9 mouse cellular contexts compared by ENCODE assay signal in the genomic region with DNA sequence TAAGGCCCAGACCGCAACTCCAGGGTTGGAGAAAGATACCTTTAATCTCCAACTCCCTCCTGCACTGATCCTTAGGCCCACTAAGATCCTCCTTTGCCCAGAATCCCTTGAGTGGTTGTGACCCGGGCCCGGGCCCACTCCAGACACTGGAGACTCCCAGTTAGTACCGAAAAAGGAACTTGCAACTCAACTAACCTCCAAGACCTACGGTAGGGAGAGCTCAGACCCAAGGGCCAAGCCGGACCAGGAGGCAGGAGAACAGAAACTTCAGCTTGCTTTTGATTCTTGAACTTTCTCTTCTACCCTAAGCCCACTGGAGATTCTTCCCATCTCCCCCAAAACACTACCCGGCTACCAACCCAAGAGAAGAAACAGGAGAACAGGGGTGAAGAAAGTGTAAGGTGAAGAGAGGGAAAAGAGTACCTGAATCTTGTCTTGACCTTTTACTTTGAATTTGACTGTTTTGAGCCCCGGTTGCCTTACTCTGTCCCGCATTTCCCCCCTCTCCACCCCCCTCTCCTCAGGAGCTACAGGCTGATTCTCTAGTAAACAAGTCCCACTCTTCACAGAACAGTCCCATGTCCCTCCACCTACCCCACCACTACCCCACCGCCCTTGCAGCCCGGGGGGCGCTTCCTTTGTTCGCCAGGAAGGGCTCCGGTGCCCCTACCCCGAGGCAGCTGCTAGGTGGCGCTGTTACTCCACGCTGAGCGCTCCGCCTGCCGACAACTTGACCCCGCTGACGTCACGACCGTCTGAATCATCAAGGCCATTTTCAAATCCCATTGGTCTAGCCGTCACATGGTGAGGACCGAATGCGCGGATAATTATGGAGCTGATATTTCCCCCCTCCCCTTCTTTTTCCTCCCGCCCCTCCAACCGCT. TPM values are rescaled to one million over a fixed set of nuclear protein-coding genes. Genes with fewer than 3 reads are reported as not detected.
DNase-seq lines count a peak whose midpoint lies in the region; ATAC-seq and TF ChIP-seq lines count a peak whose summit lies in the region.
"Had no signal": no experiment of that assay in that cellular context is flagged by ENCODE, and none has a peak within 500 bp of the region (broad histone marks: within the 10 kb centered on the region; RNA-seq: fewer than 3 reads in every experiment).

No protein-coding gene starts in this region.

- no peak overlapping the region; the same call in 1 of the 2 replicates for H3K27ac ChIP-seq in embryonic fibroblast, embryonic 13.5 days (ENCODE audit: insufficient read depth, low read length)
- H3K27ac ChIP-seq in hindbrain, embryonic 10.5 days: no peak overlapping the region
- peak overlapping the region; percentile 86 for H3K27ac ChIP-seq in limb, embryonic 12.5 days
- no peak overlapping the region for H3K27ac ChIP-seq in midbrain, embryonic 15.5 days
- H3K27ac ChIP-seq in stomach, embryonic 16.5 days (ENCODE audit: low read length): no peak overlapping the region

- H3K27me3 ChIP-seq in hindbrain, embryonic 10.5 days (ENCODE audit: insufficient read depth, poor library complexity, severe bottlenecking): peaks cover 100% of the 10 kb centered on the region
- H3K27me3 ChIP-seq in limb, embryonic 12.5 days: peaks cover 89% of the 10 kb centered on the region
- peaks cover 96% of the 10 kb centered on the region for H3K27me3 ChIP-seq in midbrain, embryonic 15.5 days (replicated peaks)
- peaks cover 93% of the 10 kb centered on the region for H3K27me3 ChIP-seq in stomach, embryonic 16.5 days (ENCODE audit: control insufficient read depth, insufficient read depth, low read length)

- peak overlapping the region; percentile 61 for H3K4me2 ChIP-seq in limb, embryonic 12.5 days
- H3K4me2 ChIP-seq in midbrain, embryonic 15.5 days: peak overlapping the region; percentile 23
- H3K4me2 ChIP-seq in stomach, embryonic 16.5 days (ENCODE audit: low read depth, low read length): peak overlapping the region; percentile 33; the same call in 1 of the 2 replicates

- no peaks in the 10 kb centered on the region for H3K36me3 ChIP-seq in hindbrain, embryonic 10.5 days
- no peaks in the 10 kb centered on the region for H3K36me3 ChIP-seq in limb, embryonic 12.5 days
- no peaks in the 10 kb centered on the region for H3K36me3 ChIP-seq in midbrain, embryonic 15.5 days (replicated peaks)
- no peaks in the 10 kb centered on the region for H3K36me3 ChIP-seq in stomach, embryonic 16.5 days (ENCODE audit: control insufficient read depth, insufficient read depth, low read length)

- DNase-seq in B cell, adult 2 months: peak; percentile 87 to 88
- peak; percentile 93 for DNase-seq in R1 (ENCODE audit: low read depth, low spot score)
- DNase-seq in hindbrain, embryonic 10.5 days (ENCODE audit: low spot score): peak; percentile 86

- no peaks in the 10 kb centered on the region for H3K9me3 ChIP-seq in hindbrain, embryonic 10.5 days
- H3K9me3 ChIP-seq in limb, embryonic 12.5 days: no peaks in the 10 kb centered on the region
- H3K9me3 ChIP-seq in midbrain, embryonic 15.5 days: no peaks in the 10 kb centered on the region
- no peaks in the 10 kb centered on the region for H3K9me3 ChIP-seq in stomach, embryonic 16.5 days (replicated peaks; ENCODE audit: control insufficient read depth, low read length)

- no peak for TF ChIP-seq POLR2A in embryonic fibroblast, embryonic 13.5 days (IDR thresholded peaks at IDR 0.05; ENCODE audit: low read depth, low read length)

- H3K4me1 ChIP-seq in embryonic fibroblast, embryonic 13.5 days (ENCODE audit: control insufficient read depth, insufficient read depth, low read length): no peaks in the 10 kb centered on the region
- H3K4me1 ChIP-seq in hindbrain, embryonic 10.5 days (replicated peaks): no peaks in the 10 kb centered on the region; the same call in 1 of the 2 replicates
- peaks cover 36% of the 10 kb centered on the region for H3K4me1 ChIP-seq in limb, embryonic 12.5 days (replicated peaks)
- H3K4me1 ChIP-seq in midbrain, embryonic 15.5 days: peaks cover 5% of the 10 kb centered on the region; the same call in 1 of the 2 replicates
- no peaks in the 10 kb centered on the region for H3K4me1 ChIP-seq in stomach, embryonic 16.5 days (ENCODE audit: control insufficient read depth, insufficient read depth, low read length)

- peak; percentile 81 for ATAC-seq in limb, embryonic 12.5 days (ENCODE audit: insufficient number of reproducible peaks, insufficient read depth, low FRiP score, low TSS enrichment, low read depth)
- no peak for ATAC-seq in midbrain, embryonic 15.5 days (replicated peaks)
- ATAC-seq in stomach, embryonic 16.5 days (ENCODE audit: insufficient read depth, low FRiP score): peak; percentile 50; the same call in 1 of the 2 replicates
- no peak for ATAC-seq in cerebellum, adult (ENCODE audit: insufficient number of reproducible peaks, low FRiP score, low TSS enrichment)

- peak overlapping the region; percentile 35 for H3K4me3 ChIP-seq in embryonic fibroblast, embryonic 13.5 days (ENCODE audit: insufficient read depth, low read length)
- peak overlapping the region; percentile 31 for H3K4me3 ChIP-seq in hindbrain, embryonic 10.5 days
- peak overlapping the region; percentile 42 for H3K4me3 ChIP-seq in limb, embryonic 12.5 days (replicated peaks)
- H3K4me3 ChIP-seq in midbrain, embryonic 15.5 days: no peak overlapping the region; the same call in 1 of the 2 replicates
- H3K4me3 ChIP-seq in stomach, embryonic 16.5 days (replicated peaks; ENCODE audit: low read length): peak overlapping the region; percentile 4; the same call in 1 of the 2 replicates

- H3K9ac ChIP-seq in limb, embryonic 12.5 days (replicated peaks): peak overlapping the region; percentile 72
- no peak overlapping the region for H3K9ac ChIP-seq in midbrain, embryonic 15.5 days
- H3K9ac ChIP-seq in stomach, embryonic 16.5 days (ENCODE audit: low read length): no peak overlapping the region

- TF ChIP-seq CTCF in embryonic fibroblast, embryonic 13.5 days (IDR thresholded peaks at IDR 0.05; ENCODE audit: borderline replicate concordance, insufficient read depth, low read length): peak; percentile 89

- WGBS in hindbrain, embryonic 10.5 days: 3% methylated on average over 30 of the region's 30 CpGs
- WGBS in limb, embryonic 12.5 days: 2% methylated on average over 30 of the region's 30 CpGs
- 3% methylated on average over 30 of the region's 30 CpGs for WGBS in midbrain, embryonic 15.5 days
- 4% methylated on average over 29 of the region's 30 CpGs for WGBS in stomach, embryonic 16.5 days

RNA-seq across cellular contexts. Expression of a gene that starts 0.5 kb away (rescaled TPM):
- polyA plus RNA-seq in embryonic fibroblast, embryonic 13.5 days (2011; ENCODE audit: insufficient read length, low read depth, missing spikeins): 7.3 and 16.6 TPM in 2 replicates
- polyA plus RNA-seq in hindbrain, embryonic 10.5 days (2016; fragmentation: Nextera tagmentation; extraction: Ambion mirVana): not detected in 2 replicates
- polyA plus RNA-seq in limb, embryonic 12.5 days (2016; fragmentation: Nextera tagmentation; extraction: Ambion mirVana): 20.7 and 21.2 TPM in 2 replicates
- polyA plus RNA-seq in midbrain, embryonic 15.5 days (2015; fragmentation: Nextera tagmentation; extraction: Ambion mirVana): not detected in 2 replicates
- polyA plus RNA-seq in stomach, embryonic 16.5 days (2015; fragmentation: Nextera tagmentation; extraction: Ambion mirVana): 0.06 TPM in 1 of 2 replicates, not detected in the other
- polyA plus RNA-seq: cortical plate, adult 2 months had no signal

RNA-seq across cellular contexts. Expression of a gene that starts 1.1 kb away (rescaled TPM):
- polyA plus RNA-seq in embryonic fibroblast, embryonic 13.5 days (2011; ENCODE audit: insufficient read length, low read depth, missing spikeins): 7.6 and 11.0 TPM in 2 replicates
- 0.37 and 10.8 TPM in 2 replicates for polyA plus RNA-seq in hindbrain, embryonic 10.5 days (2016; fragmentation: Nextera tagmentation; extraction: Ambion mirVana)
- polyA plus RNA-seq in limb, embryonic 12.5 days (2016; fragmentation: Nextera tagmentation; extraction: Ambion mirVana): 6.3 and 12.2 TPM in 2 replicates
- polyA plus RNA-seq in midbrain, embryonic 15.5 days (2015; fragmentation: Nextera tagmentation; extraction: Ambion mirVana): 0.09 TPM in 1 of 2 replicates, not detected in the other
- polyA plus RNA-seq in stomach, embryonic 16.5 days (2015; fragmentation: Nextera tagmentation; extraction: Ambion mirVana): 17.5 and 19.4 TPM in 2 replicates
- polyA plus RNA-seq: cortical plate, adult 2 months had no signal

RNA-seq across cellular contexts. Expression of a gene that starts 10.1 kb away (rescaled TPM):
- 4.9 and 6.2 TPM in 2 replicates for polyA plus RNA-seq in embryonic fibroblast, embryonic 13.5 days (2011; ENCODE audit: insufficient read length, low read depth, missing spikeins)
- polyA plus RNA-seq in hindbrain, embryonic 10.5 days (2016; fragmentation: Nextera tagmentation; extraction: Ambion mirVana): not detected in 2 replicates
- polyA plus RNA-seq in limb, embryonic 12.5 days (2016; fragmentation: Nextera tagmentation; extraction: Ambion mirVana): 3.6 TPM in 2 replicates
- not detected in 2 replicates for polyA plus RNA-seq in midbrain, embryonic 15.5 days (2015; fragmentation: Nextera tagmentation; extraction: Ambion mirVana)
- polyA plus RNA-seq in stomach, embryonic 16.5 days (2015; fragmentation: Nextera tagmentation; extraction: Ambion mirVana): not detected in 2 replicates
- polyA plus RNA-seq: cortical plate, adult 2 months had no signal

RNA-seq across cellular contexts. Expression of a gene that starts 11.9 kb away (rescaled TPM):
- polyA plus RNA-seq in embryonic fibroblast, embryonic 13.5 days (2011; ENCODE audit: insufficient read length, low read depth, missing spikeins): 0.40 and 1.2 TPM in 2 replicates
- polyA plus RNA-seq in hindbrain, embryonic 10.5 days (2016; fragmentation: Nextera tagmentation; extraction: Ambion mirVana): not detected in 2 replicates
- 3.5 and 5.2 TPM in 2 replicates for polyA plus RNA-seq in limb, embryonic 12.5 days (2016; fragmentation: Nextera tagmentation; extraction: Ambion mirVana)
- polyA plus RNA-seq in midbrain, embryonic 15.5 days (2015; fragmentation: Nextera tagmentation; extraction: Ambion mirVana): not detected in 2 replicates
- not detected in 2 replicates for polyA plus RNA-seq in stomach, embryonic 16.5 days (2015; fragmentation: Nextera tagmentation; extraction: Ambion mirVana)
- polyA plus RNA-seq: cortical plate, adult 2 months had no signal

RNA-seq across cellular contexts. Expression of a gene that starts 24.3 kb away (rescaled TPM):
- 28.5 and 45.5 TPM in 2 replicates for polyA plus RNA-seq in embryonic fibroblast, embryonic 13.5 days (2011; ENCODE audit: insufficient read length, low read depth, missing spikeins)
- polyA plus RNA-seq in hindbrain, embryonic 10.5 days (2016; fragmentation: Nextera tagmentation; extraction: Ambion mirVana): not detected in 2 replicates
- 3.9 and 4.0 TPM in 2 replicates for polyA plus RNA-seq in limb, embryonic 12.5 days (2016; fragmentation: Nextera tagmentation; extraction: Ambion mirVana)
- not detected in 2 replicates for polyA plus RNA-seq in midbrain, embryonic 15.5 days (2015; fragmentation: Nextera tagmentation; extraction: Ambion mirVana)
- 2.0 and 2.5 TPM in 2 replicates for polyA plus RNA-seq in stomach, embryonic 16.5 days (2015; fragmentation: Nextera tagmentation; extraction: Ambion mirVana)
- polyA plus RNA-seq: cortical plate, adult 2 months had no signal

Comparison
In these comparisons a context has a peak if more than half of its experiments do, and no peak if none do; other contexts are left out.
1. ATAC-seq: peak in limb, embryonic 12.5 days (single experiment) and stomach, embryonic 16.5 days (single experiment); none in midbrain, embryonic 15.5 days (single experiment) and cerebellum, adult (single experiment).
2. Peak in every context shown above with its lines, with median percentiles within 50 percentile points of each other: DNase-seq and H3K4me2 ChIP-seq.